Mouse (Mus musculus) hematopoietic multipotent progenitor cell, adult 10-12 weeks (in vitro differentiated cells): ENCODE results near the gene Spcs2. TPM values are rescaled to one million over a fixed set of nuclear protein-coding genes. Genes with fewer than 3 reads are reported as not detected.

Experiments used
- polyA plus RNA-seq: library from polyadenylated mRNA; stranded (reverse); fragments of >175 nt; gene quantifications from 2 replicates; pipeline ENCODE4 v1.2.3, GENCODE M21; 2012; ENCODE audit warnings: low replicate concordance

Gene Spcs2
- polyA plus RNA-seq = 52.8 and 100 TPM in 2 replicates

GRCm38 (mm10) chr7:99863362-99863761 is at the start of gene Spcs2:
Gene Spcs2 (minus strand): TSS chr7:99863462.

GRCm38 (mm10) chr7:99858813-99859585 is 4.3 kb downstream of the Spcs2 start, which contains the start of gene Xrra1:
Gene Xrra1 (plus strand): TSS chr7:99859116.

GRCm38 (mm10) chr7:99828083-99828570 is 35.1 kb downstream of the Spcs2 start, which contains the start of gene Neu3:
Gene Neu3 (minus strand): TSS chr7:99828417.

Other genes starting within 250 kb of the Spcs2 start
- 5.1 and 10.2 TPM in 2 replicates for gene Tpbgl, start 236.4 kb downstream of the Spcs2 start, polyA plus RNA-seq
- gene Slco2b1, start 152.1 kb downstream of the Spcs2 start, polyA plus RNA-seq = 2.0 and 19.5 TPM in 2 replicates
- gene Olfr520, start 133.2 kb downstream of the Spcs2 start, polyA plus RNA-seq = 0.15 TPM in 1 of 2 replicates, not detected in the other
- gene Olfr521, start 100.0 kb downstream of the Spcs2 start, polyA plus RNA-seq = not detected in 2 replicates
- gene Neu3, start 35.0 kb downstream of the Spcs2 start, polyA plus RNA-seq = 2.0 and 3.5 TPM in 2 replicates
- 0.06 and 0.12 TPM in 2 replicates for gene Xrra1, start 4.3 kb downstream of the Spcs2 start, polyA plus RNA-seq
- gene Rnf169, start 117.0 kb upstream of the Spcs2 start, polyA plus RNA-seq = 4.6 and 5.7 TPM in 2 replicates
- gene Chrdl2, start 142.7 kb upstream of the Spcs2 start, polyA plus RNA-seq = not detected in 2 replicates